Mouse (Mus musculus) bone marrow macrophage, adult 2 months (primary cell): ENCODE data around the gene Tdg.

Experiments used
- CTCF ChIP-seq: IDR thresholded peaks from 2 replicates; pipeline ENCODE4 v1.5.1; 2012; ENCODE audit warnings: low read depth, mild to moderate bottlenecking, low read length, moderate library complexity
- POLR2A ChIP-seq: IDR thresholded peaks from 2 replicates; pipeline ENCODE4 v1.6.1; 2012; ENCODE audit warnings: mild to moderate bottlenecking, low read depth, low read length, borderline replicate concordance

DNA sequence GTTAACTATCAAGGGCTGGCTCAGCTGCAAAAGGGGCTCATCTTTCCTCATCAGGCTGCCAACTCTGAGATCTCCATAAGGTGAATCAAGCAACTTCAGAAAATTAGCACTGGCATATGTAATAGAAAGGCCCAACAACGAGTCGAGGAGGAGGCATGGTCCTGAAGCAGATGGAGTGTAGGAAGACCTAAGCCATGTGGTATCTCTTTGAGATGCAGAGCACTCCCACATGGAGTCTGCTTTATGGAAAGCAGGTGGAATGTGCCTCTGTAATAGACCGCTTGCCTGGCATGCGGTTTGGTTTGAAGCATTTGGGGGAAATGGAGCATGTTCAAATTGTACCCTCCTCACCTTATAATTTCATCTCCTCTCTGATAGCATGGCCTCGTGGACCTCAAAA is 51.1 kb downstream of the Tdg start:
- TF ChIP-seq CTCF (no peak), POLR2A (no peak)
